Mouse (Mus musculus): Measurements from ENCODE around the gene Hnf1b. TPM values are rescaled to one million over a fixed set of nuclear protein-coding genes. Genes with fewer than 3 reads are reported as not detected.

The Hnf1b gene
- polyA plus RNA-seq, 1 experiment from 2014 or later: not detected

DNA sequence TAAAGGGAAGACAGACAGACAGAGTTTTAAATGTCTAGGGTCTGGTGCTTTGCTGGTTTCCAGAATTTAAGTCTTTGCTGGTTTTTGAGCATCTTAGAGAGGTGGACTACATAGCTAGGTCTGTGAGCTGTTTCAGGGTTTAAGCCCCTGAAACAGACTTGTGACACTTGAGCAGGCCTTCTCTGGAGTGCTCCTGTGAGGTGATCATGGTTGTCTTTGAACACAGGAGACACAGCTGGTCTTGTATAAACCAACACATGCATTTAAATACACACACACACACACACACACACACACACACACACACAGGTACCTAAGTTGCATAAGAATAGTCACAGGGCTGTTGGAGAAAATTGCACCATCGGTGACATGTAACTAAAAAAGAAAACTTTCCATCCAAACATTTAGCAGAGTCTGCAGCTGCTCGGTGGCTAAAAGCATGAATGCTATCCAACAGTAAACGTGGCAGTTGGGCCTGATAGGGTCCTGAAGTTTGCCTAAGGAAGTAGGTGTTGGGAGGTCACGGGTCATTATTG is 28.6 kb downstream of the Hnf1b start:
- Histone ChIP-seq H3K9me3 (replicated peaks) (no peaks in the 10 kb centered on the region), H3K27ac (replicated peaks) (no peak overlapping the region), H3K9ac (no peak overlapping the region), H3K4me3 (replicated peaks) (no peak overlapping the region), H3K4me1 (no peaks in the 10 kb centered on the region), H3K4me2 (replicated peaks) (no peak overlapping the region), H3K27me3 (no peaks in the 10 kb centered on the region; the same call in 1 of the 2 replicates), H3K36me3 (no peaks in the 10 kb centered on the region)
- 67% methylated on average over 4 of the region's 4 CpGs for WGBS
- no peak for ATAC-seq (ENCODE audit: insufficient number of reproducible peaks, low FRiP score, low TSS enrichment, low read depth)

DNA sequence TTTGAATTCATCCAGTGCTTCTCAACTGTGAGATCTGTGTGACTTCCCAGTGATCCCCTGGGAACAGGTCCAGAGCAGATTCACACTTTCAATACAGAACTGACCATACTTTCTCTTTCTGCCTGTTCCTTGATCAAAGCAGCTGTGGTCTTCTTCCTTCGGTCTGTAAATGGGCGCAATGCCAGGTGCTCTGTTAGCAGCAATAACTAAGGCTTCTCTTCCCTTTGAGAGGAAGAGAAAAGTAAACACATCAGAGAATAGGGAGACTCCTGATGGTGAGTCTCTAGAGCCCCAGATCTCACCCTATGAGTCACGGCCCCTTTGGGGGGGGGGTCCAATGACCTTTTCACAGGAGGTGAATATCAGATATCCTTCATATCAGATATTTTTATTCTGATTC is 29.3 kb downstream of the Hnf1b start:
- Histone ChIP-seq H3K4me1 (no peaks in the 10 kb centered on the region), H3K27ac (replicated peaks) (no peak overlapping the region), H3K36me3 (no peaks in the 10 kb centered on the region), H3K9me3 (replicated peaks) (no peaks in the 10 kb centered on the region), H3K9ac (no peak overlapping the region), H3K27me3 (no peaks in the 10 kb centered on the region; the same call in 1 of the 2 replicates), H3K4me2 (replicated peaks) (no peak overlapping the region), H3K4me3 (replicated peaks) (no peak overlapping the region)
- 66% methylated on average over 3 of the region's 3 CpGs for WGBS
- no peak for ATAC-seq (ENCODE audit: insufficient number of reproducible peaks, low FRiP score, low TSS enrichment, low read depth)

DNA sequence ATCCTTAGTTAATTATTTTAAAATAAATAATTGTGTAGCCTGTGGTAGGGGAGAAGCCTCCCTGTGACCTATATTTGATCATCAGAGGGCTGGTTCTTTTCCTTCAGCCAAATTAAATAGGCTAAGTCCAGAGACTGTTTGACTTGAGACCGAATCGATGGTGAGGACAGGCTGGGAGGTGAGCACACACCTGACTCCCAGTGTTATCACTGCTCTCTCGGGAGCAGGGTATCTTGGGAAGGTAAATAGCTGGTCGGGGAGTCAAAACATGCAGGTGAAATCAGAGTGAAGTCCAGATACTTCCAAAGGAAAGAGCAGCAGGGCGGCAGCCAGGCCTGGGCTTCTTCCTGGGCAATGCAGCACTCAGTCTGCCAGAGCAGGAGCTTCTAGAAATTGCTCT is 31.6 kb downstream of the Hnf1b start:
- Histone ChIP-seq H3K9ac (no peak overlapping the region), H3K9me3 (replicated peaks) (no peaks in the 10 kb centered on the region), H3K4me2 (replicated peaks) (no peak overlapping the region), H3K27me3 (no peaks in the 10 kb centered on the region; the same call in 1 of the 2 replicates), H3K4me3 (replicated peaks) (no peak overlapping the region), H3K27ac (replicated peaks) (no peak overlapping the region), H3K4me1 (no peaks in the 10 kb centered on the region), H3K36me3 (no peaks in the 10 kb centered on the region)
- 77% methylated on average over 5 of the region's 5 CpGs for WGBS
- ATAC-seq (ENCODE audit: insufficient number of reproducible peaks, low FRiP score, low TSS enrichment, low read depth): no peak

DNA sequence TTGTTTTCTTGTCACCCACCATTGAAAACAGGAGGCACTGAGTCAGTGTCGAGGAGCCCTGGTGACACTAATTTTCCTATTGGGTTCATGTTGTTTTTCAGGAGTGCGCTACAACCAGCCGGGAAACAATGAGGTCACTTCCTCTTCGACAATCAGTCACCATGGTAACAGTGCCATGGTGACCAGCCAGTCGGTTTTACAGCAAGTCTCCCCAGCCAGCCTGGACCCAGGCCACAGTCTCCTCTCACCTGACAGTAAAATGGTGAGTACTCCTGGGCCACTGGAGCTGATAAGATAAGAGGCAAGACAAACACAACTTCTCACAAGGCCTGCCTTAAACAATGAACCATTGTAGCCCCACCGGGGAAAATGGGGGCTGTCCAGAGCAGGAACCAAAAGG is 32.7 kb downstream of the Hnf1b start:
- no peak for ATAC-seq (ENCODE audit: insufficient number of reproducible peaks, low FRiP score, low TSS enrichment, low read depth)
- Histone ChIP-seq H3K27me3 (no peaks in the 10 kb centered on the region; the same call in 1 of the 2 replicates), H3K27ac (replicated peaks) (no peak overlapping the region), H3K9ac (no peak overlapping the region), H3K36me3 (no peaks in the 10 kb centered on the region), H3K4me1 (no peaks in the 10 kb centered on the region), H3K9me3 (replicated peaks) (no peaks in the 10 kb centered on the region), H3K4me2 (replicated peaks) (no peak overlapping the region), H3K4me3 (replicated peaks) (no peak overlapping the region)
- 51% methylated on average over 6 of the region's 6 CpGs for WGBS

DNA sequence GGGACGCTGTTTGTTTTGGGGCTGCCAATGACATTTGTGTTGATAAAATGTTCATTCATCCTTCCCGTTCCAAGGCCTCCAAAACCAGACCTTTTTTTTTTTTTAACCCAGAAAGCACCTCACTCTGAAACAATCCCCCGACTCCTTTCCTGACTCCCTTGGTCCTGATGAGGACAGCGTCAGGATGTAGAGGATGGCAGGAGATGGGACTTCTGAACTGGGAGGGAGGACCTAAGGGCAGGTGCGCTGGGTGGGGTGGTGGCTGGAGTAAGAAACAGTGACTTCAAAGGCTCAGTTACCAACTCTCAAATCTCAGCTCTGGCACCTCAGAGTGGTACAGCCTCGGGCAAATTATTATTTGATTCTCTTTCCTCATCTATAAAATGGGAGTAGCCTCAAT is 33.2 kb downstream of the Hnf1b start:
- no peak for ATAC-seq (ENCODE audit: insufficient number of reproducible peaks, low FRiP score, low TSS enrichment, low read depth)
- H3K4me1 ChIP-seq: no peaks in the 10 kb centered on the region
- no peak overlapping the region for H3K4me2 ChIP-seq (replicated peaks)
- H3K36me3 ChIP-seq: no peaks in the 10 kb centered on the region
- no peak overlapping the region for H3K9ac ChIP-seq
- no peaks in the 10 kb centered on the region; the same call in 1 of the 2 replicates for H3K27me3 ChIP-seq
- no peaks in the 10 kb centered on the region for H3K9me3 ChIP-seq (replicated peaks)
- H3K27ac ChIP-seq (replicated peaks): no peak overlapping the region
- H3K4me3 ChIP-seq (replicated peaks): no peak overlapping the region
- 76% methylated on average over 6 of the region's 6 CpGs for WGBS

DNA sequence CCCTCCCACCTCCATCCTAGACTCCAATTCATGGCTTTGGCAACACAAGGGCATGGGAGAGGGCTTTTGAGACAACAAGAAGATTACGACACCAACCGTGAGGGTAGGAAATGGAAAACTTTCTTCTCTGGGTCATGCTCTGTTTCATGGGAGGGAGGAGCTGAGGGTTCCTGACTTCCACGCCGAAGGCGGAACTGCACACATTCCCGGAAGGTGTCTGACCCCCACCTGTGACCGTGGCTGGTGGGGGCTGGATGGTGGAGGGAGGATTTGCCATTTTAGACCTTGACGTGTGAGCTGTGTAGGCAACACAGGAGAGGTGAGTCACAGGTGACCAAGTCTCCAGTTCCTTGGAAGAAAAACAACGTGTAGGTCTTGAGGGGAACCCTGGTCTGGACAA is 33.9 kb downstream of the Hnf1b start:
- no peaks in the 10 kb centered on the region for H3K9me3 ChIP-seq (replicated peaks)
- H3K27me3 ChIP-seq: no peaks in the 10 kb centered on the region; the same call in 1 of the 2 replicates
- no peak overlapping the region for H3K4me2 ChIP-seq (replicated peaks)
- ATAC-seq (ENCODE audit: insufficient number of reproducible peaks, low FRiP score, low TSS enrichment, low read depth): no peak
- no peak overlapping the region for H3K9ac ChIP-seq
- H3K36me3 ChIP-seq: no peaks in the 10 kb centered on the region
- WGBS: 88% methylated on average over 9 of the region's 9 CpGs
- H3K4me1 ChIP-seq: no peaks in the 10 kb centered on the region
- H3K4me3 ChIP-seq (replicated peaks): no peak overlapping the region
- H3K27ac ChIP-seq (replicated peaks): no peak overlapping the region

DNA sequence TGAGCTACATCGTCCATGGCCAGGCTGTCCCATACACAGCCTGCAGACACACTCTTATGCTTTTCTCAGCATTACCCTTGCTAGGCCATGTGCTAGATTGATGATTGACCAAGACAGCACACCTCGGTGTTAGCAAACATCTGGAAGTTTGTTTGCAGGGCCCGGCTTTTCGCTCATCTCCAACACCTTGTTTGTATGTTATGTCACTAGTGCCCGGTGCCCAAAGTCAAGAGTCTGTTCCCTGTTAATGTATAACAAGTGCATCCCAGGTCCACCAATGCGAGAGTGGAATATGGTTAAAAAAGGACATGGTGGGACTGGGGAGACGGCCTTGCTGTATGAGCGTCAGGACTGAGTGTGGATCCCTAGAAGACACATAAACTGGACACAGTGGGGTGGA is 35.3 kb downstream of the Hnf1b start:
- no peaks in the 10 kb centered on the region for H3K36me3 ChIP-seq
- no peak overlapping the region for H3K27ac ChIP-seq (replicated peaks)
- no peak for ATAC-seq (ENCODE audit: insufficient number of reproducible peaks, low FRiP score, low TSS enrichment, low read depth)
- no peak overlapping the region for H3K4me3 ChIP-seq (replicated peaks)
- no peak overlapping the region for H3K9ac ChIP-seq
- H3K4me2 ChIP-seq (replicated peaks): no peak overlapping the region
- no peaks in the 10 kb centered on the region for H3K27me3 ChIP-seq
- WGBS: 88% methylated on average over 8 of the region's 8 CpGs
- H3K9me3 ChIP-seq (replicated peaks): no peaks in the 10 kb centered on the region
- no peaks in the 10 kb centered on the region for H3K4me1 ChIP-seq

DNA sequence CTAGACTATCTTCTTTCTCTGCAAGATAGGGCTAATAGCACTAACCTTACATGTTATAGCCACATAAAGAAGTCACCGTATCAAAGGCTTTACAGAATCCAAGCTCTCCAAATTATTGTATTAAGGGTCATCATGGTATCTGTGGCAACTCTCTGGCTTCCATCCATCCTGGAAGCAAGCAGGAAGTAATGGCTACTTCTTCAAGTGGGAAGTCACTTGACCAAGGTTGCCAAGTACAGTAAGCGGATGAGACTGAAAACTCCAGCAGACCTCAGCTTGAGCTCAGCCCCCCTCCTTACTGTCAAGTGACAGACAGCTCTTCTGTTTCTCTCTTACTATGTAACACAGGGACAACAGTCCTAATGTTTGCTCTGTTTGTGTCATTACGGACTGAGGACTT is 36.9 kb downstream of the Hnf1b start:
- 78% methylated on average over 3 of the region's 3 CpGs for WGBS
- ATAC-seq (ENCODE audit: insufficient number of reproducible peaks, low FRiP score, low TSS enrichment, low read depth): no peak
- H3K27ac ChIP-seq (replicated peaks): no peak overlapping the region
- no peak overlapping the region for H3K4me2 ChIP-seq (replicated peaks)
- H3K27me3 ChIP-seq: no peaks in the 10 kb centered on the region
- H3K9me3 ChIP-seq (replicated peaks): no peaks in the 10 kb centered on the region
- no peaks in the 10 kb centered on the region for H3K36me3 ChIP-seq
- no peak overlapping the region for H3K4me3 ChIP-seq (replicated peaks)
- H3K4me1 ChIP-seq: no peaks in the 10 kb centered on the region
- no peak overlapping the region for H3K9ac ChIP-seq

DNA sequence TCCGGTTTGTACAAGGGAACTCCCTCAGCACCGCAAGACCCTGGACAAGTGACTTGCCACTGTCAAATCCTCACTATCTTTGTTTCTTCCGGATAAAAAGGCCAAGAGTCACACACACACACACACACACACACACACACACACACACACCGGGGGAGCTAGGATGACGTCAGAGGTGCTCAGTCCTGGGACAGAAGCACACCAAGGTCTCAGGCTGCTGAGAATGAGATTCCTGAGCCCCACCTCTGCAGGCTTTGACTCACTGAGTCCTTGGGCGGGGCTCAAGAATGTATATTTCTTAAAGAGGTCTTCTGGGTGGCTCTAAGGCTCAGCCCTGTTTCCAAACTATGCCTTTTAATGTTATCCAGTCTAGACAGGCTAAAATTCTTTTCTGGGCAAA is 41.5 kb downstream of the Hnf1b start:
- Histone ChIP-seq H3K36me3 (no peaks in the 10 kb centered on the region), H3K4me1 (no peaks in the 10 kb centered on the region), H3K4me3 (replicated peaks) (no peak overlapping the region), H3K4me2 (replicated peaks) (no peak overlapping the region), H3K9ac (no peak overlapping the region), H3K27me3 (no peaks in the 10 kb centered on the region), H3K9me3 (replicated peaks) (no peaks in the 10 kb centered on the region), H3K27ac (replicated peaks) (no peak overlapping the region)
- ATAC-seq (ENCODE audit: insufficient number of reproducible peaks, low FRiP score, low TSS enrichment, low read depth): no peak
- 36% methylated on average over 6 of the region's 6 CpGs for WGBS

DNA sequence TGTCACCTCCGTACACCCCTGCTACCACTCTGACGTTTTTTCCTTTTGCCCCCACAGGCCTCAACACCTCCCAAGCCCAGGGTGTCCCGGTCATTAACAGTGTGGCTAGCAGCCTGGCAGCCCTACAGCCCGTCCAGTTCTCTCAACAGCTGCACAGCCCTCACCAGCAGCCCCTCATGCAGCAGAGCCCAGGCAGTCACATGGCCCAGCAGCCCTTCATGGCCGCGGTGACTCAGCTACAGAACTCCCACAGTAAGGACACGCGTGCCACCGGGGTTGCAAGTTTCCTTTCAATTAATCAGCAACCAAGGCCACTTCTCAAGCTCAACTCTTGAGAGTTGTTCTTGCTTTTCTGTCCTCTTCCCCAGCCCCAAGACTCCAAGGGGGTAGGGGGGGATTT is 43.5 kb downstream of the Hnf1b start:
- Histone ChIP-seq H3K27me3 (no peaks in the 10 kb centered on the region), H3K4me3 (replicated peaks) (no peak overlapping the region), H3K9ac (no peak overlapping the region), H3K36me3 (no peaks in the 10 kb centered on the region), H3K4me1 (no peaks in the 10 kb centered on the region), H3K4me2 (replicated peaks) (no peak overlapping the region), H3K9me3 (replicated peaks) (no peaks in the 10 kb centered on the region), H3K27ac (replicated peaks) (no peak overlapping the region)
- WGBS: 72% methylated on average over 9 of the region's 9 CpGs
- ATAC-seq (ENCODE audit: insufficient number of reproducible peaks, low FRiP score, low TSS enrichment, low read depth): no peak

DNA sequence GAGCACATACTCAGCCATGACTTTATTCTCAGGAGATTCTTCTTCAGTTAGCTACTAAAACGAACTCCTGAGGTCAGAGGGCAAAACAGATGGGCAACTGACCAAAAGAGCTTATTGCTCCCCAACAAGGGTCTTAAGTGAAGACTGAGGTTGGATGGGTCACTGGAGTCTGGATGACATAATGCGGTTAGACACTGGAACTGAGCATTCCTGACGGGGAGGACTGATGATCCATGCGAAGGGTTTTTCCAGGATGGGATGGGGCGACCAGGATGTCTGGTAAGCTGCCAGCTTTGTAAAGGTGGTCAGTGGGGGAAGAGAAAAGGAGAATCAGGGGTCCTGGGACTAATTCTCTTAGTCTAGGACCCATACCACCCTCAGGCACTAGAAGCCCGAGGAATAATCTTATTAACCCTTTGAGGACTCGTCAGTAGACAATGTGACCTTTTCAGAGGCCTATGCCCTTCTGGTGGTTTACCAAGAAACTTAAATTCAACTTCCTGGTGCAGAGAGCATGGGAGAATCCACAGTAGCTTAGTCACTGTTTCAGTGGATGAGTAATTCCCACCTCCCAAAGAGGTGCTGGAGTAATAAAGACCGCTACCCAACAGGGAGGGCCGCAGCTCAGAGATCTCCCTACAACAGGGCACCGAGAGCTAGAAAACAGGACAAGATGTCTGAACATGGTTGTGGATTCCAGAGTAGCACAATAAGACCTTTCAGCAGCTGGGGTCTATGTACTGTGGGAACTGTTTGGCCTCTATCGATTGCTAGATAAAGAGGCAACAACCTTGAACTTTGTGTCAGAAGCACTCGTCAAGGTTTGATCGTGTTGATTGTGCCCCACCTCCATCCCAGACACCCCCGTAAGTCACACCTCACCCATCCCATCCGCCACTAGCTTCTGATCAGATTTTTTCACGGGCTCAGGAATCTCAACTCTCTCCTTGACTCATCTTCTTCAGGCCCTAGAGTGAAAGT is 46.9 kb downstream of the Hnf1b start:
- no peaks in the 10 kb centered on the region for H3K36me3 ChIP-seq
- H3K4me3 ChIP-seq (replicated peaks): no peak overlapping the region
- H3K4me1 ChIP-seq: no peaks in the 10 kb centered on the region
- ATAC-seq (ENCODE audit: insufficient number of reproducible peaks, low FRiP score, low TSS enrichment, low read depth): no peak
- no peak overlapping the region for H3K4me2 ChIP-seq (replicated peaks)
- H3K27me3 ChIP-seq: no peaks in the 10 kb centered on the region
- H3K9me3 ChIP-seq (replicated peaks): no peaks in the 10 kb centered on the region
- WGBS: 77% methylated on average over 16 of the region's 16 CpGs
- H3K9ac ChIP-seq: no peak overlapping the region
- no peak overlapping the region for H3K27ac ChIP-seq (replicated peaks)

All from embryonic facial prominence, embryonic 15.5 days (tissue).